Mouse (Mus musculus): ENCODE measurements around the gene Irak4. TPM values are rescaled to one million over a fixed set of nuclear protein-coding genes. Genes with fewer than 3 reads are reported as not detected.

Irak4 gene
- polyA plus RNA-seq, 1 experiment from 2014 or later: 9.2 TPM

- no peak overlapping the region for H3K4me3 ChIP-seq (ENCODE audit: low read length)
- no peak overlapping the region for H3K27ac ChIP-seq (ENCODE audit: low read length)
- H3K4me1 ChIP-seq (replicated peaks; ENCODE audit: control insufficient read depth, insufficient read depth, low read length): no peaks in the 10 kb centered on the region
- H3K9me3 ChIP-seq (ENCODE audit: control insufficient read depth, low read length): 0 out of 2 replicates have a peak, but pooled peaks cover 2% of the 10 kb centered on the region
- H3K9ac ChIP-seq (ENCODE audit: low read length): no peak overlapping the region
- ATAC-seq (ENCODE audit: low read depth): no peak
- 80% methylated on average over 28 of the region's 28 CpGs for WGBS
- no peak overlapping the region for H3K4me2 ChIP-seq (ENCODE audit: low read depth, low read length)
- no peaks in the 10 kb centered on the region; the same call in 1 of the 2 replicates for H3K36me3 ChIP-seq (ENCODE audit: control insufficient read depth, insufficient read depth, low read length)
- H3K27me3 ChIP-seq (ENCODE audit: control insufficient read depth, insufficient read depth, low read depth, low read length): no peaks in the 10 kb centered on the region
Observed at GRCm38 (mm10) chr15:94523251-94523650, 20.2 kb upstream of the Irak4 start.

GRCm38 (mm10) chr15:94524956-94525355, 18.5 kb upstream of the Irak4 start:
- ATAC-seq (ENCODE audit: low read depth): no peak
- WGBS: 76% methylated on average over 12 of the region's 12 CpGs
- Histone ChIP-seq H3K27ac (ENCODE audit: low read length) (no peak overlapping the region), H3K36me3 (ENCODE audit: control insufficient read depth, insufficient read depth, low read length) (no peaks in the 10 kb centered on the region; the same call in 1 of the 2 replicates), H3K4me2 (ENCODE audit: low read depth, low read length) (no peak overlapping the region), H3K27me3 (ENCODE audit: control insufficient read depth, insufficient read depth, low read depth, low read length) (no peaks in the 10 kb centered on the region), H3K4me3 (ENCODE audit: low read length) (no peak overlapping the region), H3K4me1 (replicated peaks; ENCODE audit: control insufficient read depth, insufficient read depth, low read length) (no peaks in the 10 kb centered on the region), H3K9ac (ENCODE audit: low read length) (no peak overlapping the region), H3K9me3 (ENCODE audit: control insufficient read depth, low read length) (no peaks in the 10 kb centered on the region)

GRCm38 (mm10) chr15:94530519-94530918, 12.9 kb upstream of the Irak4 start:
- no peaks in the 10 kb centered on the region for H3K27me3 ChIP-seq (ENCODE audit: control insufficient read depth, insufficient read depth, low read depth, low read length)
- H3K9ac ChIP-seq (ENCODE audit: low read length): no peak overlapping the region
- no peaks in the 10 kb centered on the region for H3K9me3 ChIP-seq (ENCODE audit: control insufficient read depth, low read length)
- H3K36me3 ChIP-seq (ENCODE audit: control insufficient read depth, insufficient read depth, low read length): no peaks in the 10 kb centered on the region
- no peaks in the 10 kb centered on the region for H3K4me1 ChIP-seq (replicated peaks; ENCODE audit: control insufficient read depth, insufficient read depth, low read length)
- H3K27ac ChIP-seq (ENCODE audit: low read length): no peak overlapping the region
- ATAC-seq (ENCODE audit: low read depth): no peak
- no peak overlapping the region for H3K4me2 ChIP-seq (ENCODE audit: low read depth, low read length)
- H3K4me3 ChIP-seq (ENCODE audit: low read length): no peak overlapping the region
- 52% methylated on average over 3 of the region's 3 CpGs for WGBS

- no peak overlapping the region for H3K4me2 ChIP-seq (ENCODE audit: low read depth, low read length)
- H3K27ac ChIP-seq (ENCODE audit: low read length): no peak overlapping the region
- H3K9me3 ChIP-seq (ENCODE audit: control insufficient read depth, low read length): no peaks in the 10 kb centered on the region
- no peak overlapping the region for H3K9ac ChIP-seq (ENCODE audit: low read length)
- H3K27me3 ChIP-seq (ENCODE audit: control insufficient read depth, insufficient read depth, low read depth, low read length): no peaks in the 10 kb centered on the region
- H3K4me3 ChIP-seq (ENCODE audit: low read length): no peak overlapping the region
- H3K36me3 ChIP-seq (ENCODE audit: control insufficient read depth, insufficient read depth, low read length): no peaks in the 10 kb centered on the region
- 61% methylated on average over 5 of the region's 5 CpGs for WGBS
- no peaks in the 10 kb centered on the region for H3K4me1 ChIP-seq (replicated peaks; ENCODE audit: control insufficient read depth, insufficient read depth, low read length)
- no peak for ATAC-seq (ENCODE audit: low read depth)
Observed at GRCm38 (mm10) chr15:94532306-94532705, 11.1 kb upstream of the Irak4 start.

GRCm38 (mm10) chr15:94532956-94533355, 10.5 kb upstream of the Irak4 start:
- Histone ChIP-seq H3K36me3 (ENCODE audit: control insufficient read depth, insufficient read depth, low read length) (no peaks in the 10 kb centered on the region), H3K9ac (ENCODE audit: low read length) (no peak overlapping the region), H3K4me2 (ENCODE audit: low read depth, low read length) (no peak overlapping the region), H3K4me3 (ENCODE audit: low read length) (no peak overlapping the region), H3K9me3 (ENCODE audit: control insufficient read depth, low read length) (no peaks in the 10 kb centered on the region), H3K27ac (ENCODE audit: low read length) (no peak overlapping the region), H3K27me3 (ENCODE audit: control insufficient read depth, insufficient read depth, low read depth, low read length) (no peaks in the 10 kb centered on the region), H3K4me1 (replicated peaks; ENCODE audit: control insufficient read depth, insufficient read depth, low read length) (no peaks in the 10 kb centered on the region)
- ATAC-seq (ENCODE audit: low read depth): no peak
- 81% methylated on average over 6 of the region's 6 CpGs for WGBS

GRCm38 (mm10) chr15:94535521-94535920, 7.9 kb upstream of the Irak4 start:
- Histone ChIP-seq H3K9ac (ENCODE audit: low read length) (no peak overlapping the region), H3K4me1 (replicated peaks; ENCODE audit: control insufficient read depth, insufficient read depth, low read length) (no peaks in the 10 kb centered on the region), H3K36me3 (ENCODE audit: control insufficient read depth, insufficient read depth, low read length) (0 out of 2 replicates have a peak, but pooled peaks cover 2% of the 10 kb centered on the region), H3K9me3 (ENCODE audit: control insufficient read depth, low read length) (no peaks in the 10 kb centered on the region), H3K27ac (ENCODE audit: low read length) (no peak overlapping the region), H3K27me3 (ENCODE audit: control insufficient read depth, insufficient read depth, low read depth, low read length) (no peaks in the 10 kb centered on the region), H3K4me2 (ENCODE audit: low read depth, low read length) (no peak overlapping the region), H3K4me3 (ENCODE audit: low read length) (no peak overlapping the region)
- ATAC-seq (ENCODE audit: low read depth): no peak
- WGBS: 78% methylated on average over 7 of the region's 7 CpGs

- H3K27me3 ChIP-seq (ENCODE audit: control insufficient read depth, insufficient read depth, low read depth, low read length): no peaks in the 10 kb centered on the region
- 0 out of 2 replicates have a peak, but pooled peaks cover 2% of the 10 kb centered on the region for H3K36me3 ChIP-seq (ENCODE audit: control insufficient read depth, insufficient read depth, low read length)
- no peak overlapping the region for H3K9ac ChIP-seq (ENCODE audit: low read length)
- no peak overlapping the region for H3K27ac ChIP-seq (ENCODE audit: low read length)
- H3K4me1 ChIP-seq (replicated peaks; ENCODE audit: control insufficient read depth, insufficient read depth, low read length): peaks cover 4% of the 10 kb centered on the region
- no peak for ATAC-seq (ENCODE audit: low read depth)
- H3K9me3 ChIP-seq (ENCODE audit: control insufficient read depth, low read length): no peaks in the 10 kb centered on the region
- no peak overlapping the region for H3K4me2 ChIP-seq (ENCODE audit: low read depth, low read length)
- no peak overlapping the region for H3K4me3 ChIP-seq (ENCODE audit: low read length)
- WGBS: 84% methylated on average over 3 of the region's 3 CpGs
Observed at GRCm38 (mm10) chr15:94539296-94539695, 4.1 kb upstream of the Irak4 start.

GRCm38 (mm10) chr15:94542567-94543408, 655 bp upstream of the Irak4 start:
- Histone ChIP-seq H3K4me3 (ENCODE audit: low read length) (peak overlapping the region; percentile 84), H3K27ac (ENCODE audit: low read length) (no peak overlapping the region)
- 4% methylated on average over 22 of the region's 22 CpGs for WGBS

GRCm38 (mm10) chr15:94544052-94544636, 701 bp downstream of the Irak4 start:
- Histone ChIP-seq H3K27ac (ENCODE audit: low read length) (peak overlapping the region; percentile 85), H3K9me3 (ENCODE audit: control insufficient read depth, low read length) (no peaks in the 10 kb centered on the region), H3K4me2 (ENCODE audit: low read depth, low read length) (peak overlapping the region; percentile 85), H3K9ac (ENCODE audit: low read length) (peak overlapping the region; percentile 82), H3K4me3 (ENCODE audit: low read length) (peak overlapping the region; percentile 84), H3K27me3 (ENCODE audit: control insufficient read depth, insufficient read depth, low read depth, low read length) (no peaks in the 10 kb centered on the region), H3K36me3 (ENCODE audit: control insufficient read depth, insufficient read depth, low read length) (no peaks in the 10 kb centered on the region), H3K4me1 (replicated peaks; ENCODE audit: control insufficient read depth, insufficient read depth, low read length) (peaks cover 4% of the 10 kb centered on the region)
- no peak for ATAC-seq (ENCODE audit: low read depth)
- 36% methylated on average over 9 of the region's 9 CpGs for WGBS

More at GRCm38 (mm10) chr15:94542567-94543408, 655 bp upstream of the Irak4 start:
- H3K9ac ChIP-seq (ENCODE audit: low read length): peak overlapping the region; percentile 82
- 0 out of 2 replicates have a peak, but pooled peaks cover 2% of the 10 kb centered on the region for H3K36me3 ChIP-seq (ENCODE audit: control insufficient read depth, insufficient read depth, low read length)
- H3K4me1 ChIP-seq (replicated peaks; ENCODE audit: control insufficient read depth, insufficient read depth, low read length): peaks cover 4% of the 10 kb centered on the region
- peak overlapping the region; percentile 85 for H3K4me2 ChIP-seq (ENCODE audit: low read depth, low read length)
- ATAC-seq (ENCODE audit: low read depth): peak; percentile 85
- no peaks in the 10 kb centered on the region for H3K9me3 ChIP-seq (ENCODE audit: control insufficient read depth, low read length)
- H3K27me3 ChIP-seq (ENCODE audit: control insufficient read depth, insufficient read depth, low read depth, low read length): no peaks in the 10 kb centered on the region
